Mouse (Mus musculus) telencephalon, adult 2 months (tissue): ENCODE measurements at regions not wholly inside any gene's neighbourhood (a gene's known extent, or its start where the extent isn't known, plus 50 kb on each side); places are given as distances from the start of the nearest gene placed in this dataset.
A peak's percentile ranks its signal among the peaks of the same experiment; 100 is the strongest.

Experiments
- DNase-seq: peaks from one replicate; pipeline ENCODE4 v3.0.0-alpha.2; 2011; ENCODE audit warnings: low read depth, low spot score

GRCm38 (mm10) chr9:101807249-101807648 lies 54.4 kb upstream of the 9630041A04Rik start:
- DNase-seq: peak; percentile 47

GRCm38 (mm10) chr9:101796718-101797117 lies 64.9 kb upstream of the 9630041A04Rik start:
- DNase-seq: no peak

- DNase-seq: peak; percentile 18
These were observed 65.6 kb upstream of the 9630041A04Rik start for GRCm38 (mm10) chr9:101796063-101796462.

- DNase-seq: no peak
These were observed 66.2 kb upstream of the 9630041A04Rik start for GRCm38 (mm10) chr9:101795436-101795835.

GRCm38 (mm10) chr9:101790936-101791335 lies 70.7 kb upstream of the 9630041A04Rik start:
- DNase-seq: no peak

- no peak for DNase-seq
These were observed 120.6 kb upstream of the 9630041A04Rik start for GRCm38 (mm10) chr9:101740949-101741605.

GRCm38 (mm10) chr9:101739322-101739721 lies 122.3 kb upstream of the 9630041A04Rik start:
- no peak for DNase-seq

- DNase-seq: no peak
These were observed 127.4 kb upstream of the 9630041A04Rik start for GRCm38 (mm10) chr9:101734271-101734670.

- no peak for DNase-seq
These were observed 127.9 kb upstream of the 9630041A04Rik start for GRCm38 (mm10) chr9:101733611-101734225.

- no peak for DNase-seq
These were observed 131.5 kb upstream of the 9630041A04Rik start for GRCm38 (mm10) chr9:101730136-101730535.

- no peak for DNase-seq
These were observed 143.7 kb upstream of the 9630041A04Rik start for GRCm38 (mm10) chr9:101717911-101718310.

- DNase-seq: no peak
These were observed 145.3 kb upstream of the 9630041A04Rik start for GRCm38 (mm10) chr9:101716326-101716725.

- DNase-seq: no peak
These were observed 146.8 kb upstream of the 9630041A04Rik start for GRCm38 (mm10) chr9:101714805-101715204.

- no peak for DNase-seq
These were observed 151.0 kb upstream of the 9630041A04Rik start for GRCm38 (mm10) chr9:101710611-101711071.

- no peak for DNase-seq
These were observed 161.3 kb upstream of the 9630041A04Rik start for GRCm38 (mm10) chr9:101700368-101700767.

GRCm38 (mm10) chr9:101694054-101694453 lies 167.6 kb upstream of the 9630041A04Rik start:
- DNase-seq: no peak

GRCm38 (mm10) chr9:101691336-101691735 lies 170.3 kb upstream of the 9630041A04Rik start:
- DNase-seq: no peak

- DNase-seq: no peak
These were observed 170.7 kb upstream of the 9630041A04Rik start for GRCm38 (mm10) chr9:101690916-101691315.

GRCm38 (mm10) chr9:101690402-101690861 lies 171.2 kb upstream of the 9630041A04Rik start:
- no peak for DNase-seq

- DNase-seq: peak; percentile 72
These were observed 171.9 kb upstream of the 9630041A04Rik start for GRCm38 (mm10) chr9:101689532-101690401.

- no peak for DNase-seq
These were observed 174.4 kb upstream of the 9630041A04Rik start for GRCm38 (mm10) chr9:101687226-101687625.

GRCm38 (mm10) chr9:101677563-101677962 lies 184.1 kb upstream of the 9630041A04Rik start:
- no peak for DNase-seq
